Mouse (Mus musculus) thymus, adult 2 months (tissue): Measurements from ENCODE around the gene Tcf12.

Experiments used
- CTCF ChIP-seq: fragments of 200-500 bp; IDR thresholded peaks from 2 replicates; pipeline ENCODE4 v1.5.1; 2012; ENCODE audit warnings: mild to moderate bottlenecking, control low read depth, low read length, moderate library complexity, borderline replicate concordance; ENCODE audit not compliant: control insufficient read depth, poor library complexity, insufficient read depth; ENCODE audit errors: extremely low read depth
- POLR2A ChIP-seq: fragments of 200-500 bp; IDR thresholded peaks from 2 replicates; pipeline ENCODE4 v1.6.1; 2012; ENCODE audit warnings: mild to moderate bottlenecking, low read length, control low read depth, moderate library complexity; ENCODE audit not compliant: control insufficient read depth, poor library complexity, insufficient read depth; ENCODE audit errors: extremely low read depth

DNA sequence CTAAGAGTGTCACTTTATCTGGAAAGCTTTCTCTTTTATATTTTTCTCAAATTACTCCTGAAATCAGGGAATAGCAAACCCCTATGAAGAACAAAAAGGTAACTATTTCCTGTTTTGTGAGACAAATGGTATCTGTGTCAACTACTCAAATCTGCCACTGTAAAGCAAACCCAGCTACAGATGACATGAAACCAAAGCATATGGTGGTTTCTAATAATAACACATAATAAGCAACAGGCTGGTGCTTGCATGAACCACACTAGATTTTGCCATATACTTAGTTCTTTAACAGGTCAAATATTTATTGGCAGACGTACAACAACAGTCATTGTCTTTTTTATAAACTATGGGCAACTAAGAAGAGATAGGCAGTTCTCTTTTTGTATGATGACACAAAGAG is 253.7 kb downstream of the Tcf12 start:
- TF ChIP-seq CTCF (no peak), POLR2A (no peak)
